Mouse (Mus musculus) retina, embryonic 14.5 days (tissue): ENCODE measurements around the gene Myh6.
"Not testable (repeated sequence)": the region's sequence is repeated elsewhere in the genome, so short reads cannot be mapped to it uniquely, and the experiment has no call there.

ENCODE experiments used
- DNase-seq: peaks from one replicate; pipeline ENCODE4 v3.0.0-alpha.2; 2015; ENCODE audit warnings: low spot score

Myh6 gene

GRCm38 (mm10) chr14:54994869-54995186 lies 28.1 kb upstream of the Myh6 start:
- no peak for DNase-seq

- no peak for DNase-seq
Observed at GRCm38 (mm10) chr14:54994136-54994868, 27.6 kb upstream of the Myh6 start, which contains the start of gene Myh7. Gene Myh7, minus strand, starts transcription at chr14:54994626.

DNA sequence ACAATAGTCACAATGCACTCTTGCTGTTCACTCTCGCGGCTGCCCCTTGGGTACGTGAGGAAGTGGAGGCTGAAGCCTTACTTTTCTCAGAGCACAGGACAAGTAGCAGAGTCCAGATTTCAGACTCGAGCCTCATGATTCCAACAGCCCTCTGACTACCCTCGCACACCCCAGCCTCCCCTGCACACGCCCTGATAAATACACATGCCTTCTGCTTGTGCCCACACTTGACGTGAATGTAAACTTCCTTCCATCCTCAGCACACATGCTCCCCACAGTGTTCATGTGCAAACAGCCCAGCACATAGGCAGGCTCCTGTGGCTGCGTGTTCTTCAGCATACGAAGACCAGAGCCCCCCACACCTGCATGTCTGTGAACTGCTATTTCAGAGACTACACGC lies 26.9 kb upstream of the Myh6 start:
- no peak for DNase-seq

DNA sequence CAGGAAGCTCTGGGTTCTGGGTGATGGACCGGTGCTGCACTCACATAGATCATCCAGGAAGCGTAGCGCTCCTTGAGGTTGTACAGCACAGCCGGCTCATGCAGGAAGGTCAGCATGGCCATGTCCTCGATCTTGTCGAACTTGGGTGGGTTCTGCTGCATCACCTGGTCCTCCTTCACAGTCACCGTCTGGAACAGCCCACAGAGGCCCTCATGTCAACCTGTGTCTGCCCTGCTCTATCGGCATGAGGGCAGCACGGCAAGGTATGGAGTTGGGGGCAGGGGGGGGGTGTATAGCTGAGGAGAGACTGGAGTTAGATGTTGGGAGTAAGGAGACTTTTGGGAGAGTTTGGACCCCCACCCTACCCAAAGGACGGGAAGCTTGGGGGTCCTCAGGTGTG lies 25.5 kb upstream of the Myh6 start:
- no peak for DNase-seq

- DNase-seq, result no peak
Observed at GRCm38 (mm10) chr14:54989886-54990441, 23.2 kb upstream of the Myh6 start.

- DNase-seq, result no peak
Observed at GRCm38 (mm10) chr14:54988882-54989281, 22.2 kb upstream of the Myh6 start.

GRCm38 (mm10) chr14:54988350-54988874 lies 21.7 kb upstream of the Myh6 start:
- not testable (repeated sequence) for DNase-seq

- DNase-seq, result no peak
Observed at GRCm38 (mm10) chr14:54981934-54982333, 15.2 kb upstream of the Myh6 start.

DNA sequence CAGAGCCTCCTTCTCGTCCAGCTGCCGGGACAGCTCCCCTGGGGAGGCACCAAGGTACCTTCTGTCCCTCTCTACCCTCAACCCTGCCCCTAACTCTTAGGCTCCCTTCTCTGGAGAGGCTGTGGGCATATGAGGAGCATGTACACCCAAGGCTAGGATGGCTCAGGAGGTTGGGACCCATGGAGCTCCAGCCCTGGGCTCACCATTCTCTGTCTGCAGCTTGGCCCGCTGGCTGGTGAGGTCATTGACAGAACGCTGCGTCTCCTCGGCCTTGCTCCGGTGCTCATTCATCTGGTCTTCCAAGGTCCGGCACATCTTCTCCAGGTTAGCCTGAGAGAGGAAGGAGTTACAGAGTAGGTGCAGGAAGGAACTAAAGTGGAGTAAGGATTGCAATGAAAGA lies 11.9 kb upstream of the Myh6 start:
- no peak for DNase-seq

GRCm38 (mm10) chr14:54976633-54977032 lies 9.9 kb upstream of the Myh6 start, which contains the start of gene Gm17428:
Gene Gm17428, plus strand, starts transcription at chr14:54976933.
- DNase-seq, result no peak

- DNase-seq, result peak; percentile 44
Observed at GRCm38 (mm10) chr14:54974068-54974791, 7.5 kb upstream of the Myh6 start.

- not testable (repeated sequence) for DNase-seq
Observed at GRCm38 (mm10) chr14:54972786-54973185, 6.1 kb upstream of the Myh6 start.

DNA sequence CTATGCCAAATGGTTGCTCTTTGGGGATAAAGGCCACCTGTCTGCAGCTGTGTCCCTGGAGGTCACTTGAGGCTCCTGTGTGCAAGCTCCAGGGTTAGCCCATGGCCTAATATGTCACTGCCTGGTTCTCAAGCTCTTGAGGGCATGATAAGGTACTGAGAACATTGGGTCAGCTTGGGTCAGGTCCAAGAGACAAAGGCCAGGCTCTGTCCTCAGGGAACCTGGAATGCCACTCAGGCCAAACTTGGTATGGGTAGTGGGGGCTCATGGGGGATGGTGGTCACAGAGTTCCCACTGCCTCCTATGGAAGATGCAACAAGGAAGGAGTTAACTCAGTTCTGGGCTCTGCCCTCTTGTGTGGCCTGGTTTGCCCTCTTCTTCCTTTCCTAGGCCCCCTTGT lies 1.6 kb upstream of the Myh6 start:
- no peak for DNase-seq

DNA sequence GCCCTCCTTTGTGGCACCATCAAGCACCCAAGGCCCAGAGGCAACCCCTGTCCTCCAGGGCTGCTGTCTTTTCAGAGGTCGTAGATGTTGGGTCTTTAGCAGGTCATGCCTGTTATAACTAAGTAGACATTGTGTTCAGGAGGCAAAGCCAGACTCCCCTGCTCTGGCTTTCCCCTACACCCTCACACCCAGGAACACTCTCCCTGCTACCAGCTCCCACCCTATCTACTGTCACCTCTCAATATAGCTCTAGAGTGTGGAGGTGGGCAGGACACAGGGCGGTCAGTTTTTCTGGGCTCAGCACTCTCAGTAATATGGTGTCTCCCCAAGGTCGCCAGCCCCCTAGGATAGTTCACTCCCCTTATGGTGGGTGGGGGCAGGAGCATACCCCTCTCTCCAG lies 1.1 kb upstream of the Myh6 start:
- DNase-seq, result no peak

DNA sequence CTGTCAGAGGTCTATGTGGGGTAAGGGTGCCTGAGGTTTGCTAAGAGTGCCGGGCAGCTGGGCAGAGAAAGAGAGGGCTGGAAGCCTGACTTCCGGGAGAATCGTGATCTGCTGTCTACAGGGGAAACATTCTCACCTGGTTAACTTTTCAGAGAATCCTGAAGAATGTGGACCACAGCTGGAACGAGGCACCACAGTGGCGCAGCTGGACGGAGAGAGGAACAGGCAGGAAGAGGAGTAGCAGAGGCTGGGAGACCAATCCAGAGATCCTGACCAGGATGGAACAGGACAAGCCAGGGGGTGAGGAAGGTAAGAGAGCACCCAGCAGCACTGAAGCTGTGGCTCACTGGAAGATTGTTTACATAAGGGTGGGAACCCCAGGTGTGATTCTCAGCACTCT lies 1.1 kb downstream of the Myh6 start:
- DNase-seq, result no peak

DNA sequence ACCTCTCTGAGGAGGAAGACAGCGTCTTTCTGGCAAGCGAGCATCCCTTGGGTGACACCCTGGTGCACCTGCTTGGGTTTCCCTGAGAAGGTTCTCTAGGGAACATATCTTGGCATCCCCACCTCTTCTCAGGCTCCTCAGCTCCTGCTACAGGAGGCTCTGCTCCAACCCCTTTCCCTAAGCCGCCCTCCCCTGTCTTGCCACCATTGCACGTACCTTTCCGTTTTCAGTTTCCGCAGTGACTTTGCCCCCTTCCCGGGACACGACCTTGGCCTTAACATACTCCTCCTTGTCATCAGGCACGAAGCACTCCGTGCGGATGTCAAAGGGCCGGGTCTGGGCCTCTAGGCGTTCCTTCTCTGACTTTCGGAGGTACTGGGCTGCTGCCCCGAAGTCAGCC lies 1.7 kb downstream of the Myh6 start:
- no peak for DNase-seq

DNA sequence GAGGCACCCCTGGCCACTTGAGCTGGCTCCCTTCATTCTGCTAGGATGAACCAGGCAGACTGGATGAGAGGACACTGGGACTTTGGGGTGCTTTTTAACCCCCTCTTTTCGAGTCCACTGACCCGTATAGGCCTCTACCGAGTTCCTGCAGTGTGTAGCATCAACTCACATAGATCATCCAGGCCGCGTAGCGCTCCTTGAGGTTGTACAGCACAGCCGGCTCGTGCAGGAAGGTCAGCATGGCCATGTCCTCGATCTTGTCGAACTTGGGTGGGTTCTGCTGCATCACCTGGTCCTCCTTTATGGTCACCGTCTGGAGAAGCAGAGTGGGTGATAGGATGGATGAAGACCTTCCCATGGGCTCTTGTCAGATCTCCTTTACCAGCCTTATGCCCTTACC lies 3.0 kb downstream of the Myh6 start:
- DNase-seq, result no peak

GRCm38 (mm10) chr14:54962714-54963113 lies 4.0 kb downstream of the Myh6 start:
- no peak for DNase-seq

DNA sequence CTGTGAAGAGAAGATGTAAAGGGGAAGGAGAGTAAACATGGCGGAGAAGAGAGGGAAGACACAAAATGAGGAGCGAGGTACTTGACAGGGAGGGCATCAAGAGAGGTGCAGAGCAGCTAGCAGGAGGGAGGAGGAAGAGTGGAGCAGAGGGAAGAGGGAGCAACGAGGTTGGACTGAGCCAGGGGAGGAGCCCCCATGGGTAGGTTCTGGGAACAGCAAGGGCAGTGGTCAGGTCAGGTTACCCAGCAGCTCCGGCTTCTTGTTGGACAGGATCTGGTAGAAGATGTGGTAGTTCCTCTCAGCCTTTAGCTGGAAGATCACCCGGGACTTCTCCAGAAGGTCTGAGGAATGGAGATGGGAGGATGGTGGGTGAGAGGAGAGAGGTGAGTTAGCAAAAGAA lies 5.2 kb downstream of the Myh6 start:
- no peak for DNase-seq

DNA sequence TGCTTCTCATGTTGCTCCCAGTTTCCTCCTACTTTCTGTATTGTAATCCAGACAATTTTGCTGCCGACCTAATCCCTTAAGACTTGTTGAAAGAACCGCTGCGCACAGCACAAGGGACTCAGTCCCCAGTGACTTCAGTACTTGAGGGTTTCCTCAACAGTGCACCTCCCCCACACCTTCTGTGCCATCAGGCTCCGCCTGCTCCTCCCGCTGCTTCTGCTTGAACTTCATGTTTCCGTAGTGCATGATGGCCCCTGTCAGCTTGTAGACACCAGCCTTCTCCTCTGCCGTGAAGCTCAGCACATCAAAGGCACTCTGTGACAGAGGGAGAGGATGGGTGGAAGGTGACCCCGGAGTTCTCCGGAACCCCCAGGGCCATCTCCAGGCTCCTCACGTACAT lies 6.0 kb downstream of the Myh6 start:
- DNase-seq, result peak; percentile 9

DNA sequence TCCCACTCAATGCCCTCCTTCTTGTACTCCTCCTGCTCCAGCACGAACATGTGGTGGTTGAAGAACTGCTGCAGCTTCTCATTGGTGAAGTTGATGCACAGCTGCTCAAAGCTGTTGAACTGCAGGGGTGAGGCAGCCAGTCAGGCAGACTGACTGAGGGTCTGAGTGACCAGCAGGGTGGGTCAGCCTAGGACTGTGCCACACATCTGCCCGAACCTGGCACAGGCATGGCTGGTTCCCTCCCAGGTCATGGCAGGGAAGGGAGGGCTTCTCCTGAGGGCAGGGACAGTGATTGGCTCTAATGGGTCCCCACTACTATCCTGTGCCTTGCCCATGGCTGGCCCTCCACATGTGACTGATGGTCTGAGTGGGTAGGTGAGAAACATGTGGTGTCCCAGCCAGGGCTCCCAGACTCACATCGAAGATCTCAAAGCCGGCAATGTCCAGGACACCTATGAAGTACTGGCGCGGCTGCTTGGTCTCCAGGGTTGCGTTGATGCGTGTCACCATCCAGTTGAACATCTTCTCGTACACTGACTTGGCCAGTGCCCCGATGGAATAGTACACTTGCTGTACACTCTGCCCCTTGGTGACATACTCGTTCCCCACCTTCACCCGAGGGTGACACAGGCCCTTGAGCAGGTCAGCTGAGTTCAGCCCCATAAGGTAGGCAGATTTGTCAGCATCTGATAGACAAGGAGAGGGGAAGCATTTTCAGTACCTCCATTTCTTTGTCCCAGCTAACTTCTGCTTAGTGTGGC lies 6.7 kb downstream of the Myh6 start:
- DNase-seq, result not testable (repeated sequence)

GRCm38 (mm10) chr14:54959197-54959596 lies 7.5 kb downstream of the Myh6 start:
- no peak for DNase-seq
